Mouse (Mus musculus) inflammation-experienced regulatory T-cells, adult 6 months (primary cell): ENCODE data around the gene Thsd4. TPM values are rescaled to one million over a fixed set of nuclear protein-coding genes. Genes with fewer than 3 reads are reported as not detected.
"Not testable (repeated sequence)": the region's sequence is repeated elsewhere in the genome, so short reads cannot be mapped to it uniquely, and the experiment has no call there.

Experiments
- ATAC-seq: one replicate; pipeline ENCODE4 v1.8.0; 2017
- polyA plus RNA-seq, 3 experiments: library from polyadenylated mRNA; unstranded; fragments of 100-300 nt; shearing (Covaris generic); gene quantifications; one replicate each; pipeline ENCODE4 v1.2.1; 2017

Thsd4 gene
- polyA plus RNA-seq, 3 experiments from 2014 or later, result not detected

DNA sequence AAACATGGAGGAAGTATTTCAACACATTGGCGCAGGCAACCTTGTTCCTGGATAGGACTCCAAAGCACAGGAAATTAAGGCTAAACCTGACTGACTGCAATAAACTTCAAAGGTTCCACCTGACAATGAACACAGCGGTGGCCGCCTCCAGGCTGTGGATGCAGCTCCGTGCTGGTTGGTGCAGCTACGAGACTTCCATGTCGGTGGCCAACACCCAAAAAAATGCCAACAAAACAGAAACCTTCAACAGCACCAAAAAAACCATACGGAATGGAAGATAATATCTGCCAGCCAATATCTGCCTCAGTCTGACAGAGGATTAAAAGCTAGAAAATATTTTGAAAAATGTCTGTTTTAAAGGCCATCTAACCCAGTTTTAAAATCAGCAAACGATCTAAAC lies 583.3 kb downstream of the Thsd4 start:
- no peak for ATAC-seq

DNA sequence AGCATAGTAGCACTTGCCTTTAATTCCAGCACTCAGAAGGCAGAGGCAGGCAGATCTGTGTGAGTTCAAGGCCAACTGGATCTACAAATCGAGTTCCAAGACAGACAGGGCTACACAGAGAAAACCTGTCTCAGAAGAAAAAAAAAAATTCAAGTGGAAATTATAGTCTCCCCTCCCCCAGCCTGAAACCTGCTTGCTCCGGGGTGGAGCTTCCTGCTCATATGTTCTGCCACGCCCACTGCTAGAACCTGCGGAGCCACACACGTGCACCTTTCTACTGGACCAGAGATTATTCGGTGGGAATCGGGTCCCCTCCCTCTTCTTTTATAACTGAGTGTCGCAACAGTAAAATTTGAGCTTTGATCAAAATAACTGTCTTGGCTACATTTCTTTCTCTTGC lies 586.0 kb downstream of the Thsd4 start:
- ATAC-seq, result not testable (repeated sequence)

DNA sequence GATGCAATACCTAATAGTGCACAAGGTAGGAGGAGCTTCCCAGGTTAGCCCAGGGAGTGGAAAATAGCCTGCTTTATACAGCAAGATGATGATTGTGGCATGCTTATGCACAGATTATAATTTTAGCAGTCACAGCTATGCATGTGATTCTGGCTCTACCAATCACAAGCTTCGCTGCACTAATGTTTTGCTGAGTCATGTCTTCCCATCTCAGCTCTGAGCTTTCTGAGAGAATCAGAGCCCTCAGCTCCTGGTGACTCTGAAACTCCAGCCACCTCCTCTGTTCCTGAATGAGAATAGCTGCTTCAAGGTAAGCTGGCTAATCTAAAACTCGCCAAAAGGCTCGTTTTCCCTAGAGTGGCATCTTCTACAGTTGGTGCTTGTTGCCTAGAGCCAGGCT lies 591.6 kb downstream of the Thsd4 start:
- no peak for ATAC-seq

Other genes with a start within 250 kb of the Thsd4 start
- 1 to 10 TPM; 1.7 to 5.8 (median 2.1) TPM for gene Lrrc49, start 166.1 kb upstream of the Thsd4 start, polyA plus RNA-seq
- gene Larp6, start 190.9 kb upstream of the Thsd4 start, polyA plus RNA-seq, result not detected